Mouse (Mus musculus): ENCODE measurements around the gene 2410004B18Rik. TPM values are rescaled to one million over a fixed set of nuclear protein-coding genes. Genes with fewer than 3 reads are reported as not detected.
"Not testable (repeated sequence)": the region's sequence is repeated elsewhere in the genome, so short reads cannot be mapped to it uniquely, and the experiment has no call there.

Gene 2410004B18Rik
- 22.2 and 30.6 TPM in 2 replicates for total RNA-seq (2021)
- long read RNA-seq, experiment 1, transcript 2410004B18Rik-207 (3 exons, 724 nt), result minor isoform, 11 of 46 reads
- long read RNA-seq, experiment 1, transcript 2410004B18Rik-201 (3 exons, 1,547 nt), result major isoform, 22 of 46 reads
- long read RNA-seq, experiment 1, partial matches to known transcripts, result 1 of 46 reads
- long read RNA-seq, experiment 1, other reads (novel, unspliced or antisense), result 5 of 46 reads
- long read RNA-seq, experiment 2, transcript 2410004B18Rik-202 (4 exons, 1,644 nt), result minor isoform, 6 of 41 reads
- long read RNA-seq, experiment 2, transcript 2410004B18Rik-201 (3 exons, 1,547 nt), result major isoform, 24 of 41 reads
- long read RNA-seq, experiment 2, transcript 2410004B18Rik-207 (3 exons, 724 nt), result minor isoform, 6 of 41 reads
- long read RNA-seq, experiment 2, partial matches to known transcripts, result 0 of 41 reads
- long read RNA-seq, experiment 2, other reads (novel, unspliced or antisense), result 3 of 41 reads

DNA sequence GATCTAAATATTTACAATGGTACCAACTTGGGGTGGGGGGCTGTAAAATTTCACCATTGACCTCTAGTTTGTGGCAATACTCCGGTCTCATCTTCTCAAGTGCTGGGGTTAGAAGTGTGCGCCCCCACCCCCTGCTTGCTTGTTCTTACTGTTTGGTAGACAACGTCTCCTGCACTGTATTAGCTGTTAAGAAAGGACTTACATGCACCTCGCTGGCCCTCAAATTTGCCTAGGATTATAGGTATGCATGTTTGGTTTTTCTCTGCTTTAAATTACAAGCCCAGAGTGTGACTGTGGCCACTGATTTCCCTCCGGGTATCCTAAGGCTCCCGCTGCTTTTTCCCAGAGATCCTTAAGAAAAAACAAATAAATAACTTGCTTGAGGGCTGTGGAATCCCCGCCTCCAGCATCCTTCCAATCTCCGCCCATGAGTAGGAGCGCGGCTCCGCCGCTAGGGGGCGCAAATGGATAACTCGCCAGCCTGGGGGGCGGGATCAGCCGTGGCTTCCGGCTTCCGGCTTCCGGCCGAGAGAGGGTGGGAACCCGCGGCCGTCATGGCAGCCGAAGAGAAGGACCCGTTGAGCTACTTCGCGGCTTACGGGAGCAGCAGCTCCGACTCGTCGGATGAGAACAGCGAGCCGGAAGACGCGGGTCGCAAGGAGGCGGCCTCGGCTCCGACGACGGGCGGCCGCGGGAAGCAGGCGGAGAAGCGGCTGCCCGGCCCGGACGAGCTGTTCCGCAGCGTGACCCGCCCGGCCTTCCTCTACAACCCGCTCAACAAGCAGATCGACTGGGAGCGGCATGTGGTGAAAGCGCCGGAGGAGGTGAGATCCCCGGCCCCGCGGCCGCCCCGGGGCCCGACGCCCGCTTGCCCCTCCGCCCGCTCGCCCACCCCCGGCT lies at the start of gene 2410004B18Rik:
TSS of gene 2410004B18Rik (plus strand) at position 510 of the 900 bp plus-strand sequence.
- peak; percentile 96 for DNase-seq

DNA sequence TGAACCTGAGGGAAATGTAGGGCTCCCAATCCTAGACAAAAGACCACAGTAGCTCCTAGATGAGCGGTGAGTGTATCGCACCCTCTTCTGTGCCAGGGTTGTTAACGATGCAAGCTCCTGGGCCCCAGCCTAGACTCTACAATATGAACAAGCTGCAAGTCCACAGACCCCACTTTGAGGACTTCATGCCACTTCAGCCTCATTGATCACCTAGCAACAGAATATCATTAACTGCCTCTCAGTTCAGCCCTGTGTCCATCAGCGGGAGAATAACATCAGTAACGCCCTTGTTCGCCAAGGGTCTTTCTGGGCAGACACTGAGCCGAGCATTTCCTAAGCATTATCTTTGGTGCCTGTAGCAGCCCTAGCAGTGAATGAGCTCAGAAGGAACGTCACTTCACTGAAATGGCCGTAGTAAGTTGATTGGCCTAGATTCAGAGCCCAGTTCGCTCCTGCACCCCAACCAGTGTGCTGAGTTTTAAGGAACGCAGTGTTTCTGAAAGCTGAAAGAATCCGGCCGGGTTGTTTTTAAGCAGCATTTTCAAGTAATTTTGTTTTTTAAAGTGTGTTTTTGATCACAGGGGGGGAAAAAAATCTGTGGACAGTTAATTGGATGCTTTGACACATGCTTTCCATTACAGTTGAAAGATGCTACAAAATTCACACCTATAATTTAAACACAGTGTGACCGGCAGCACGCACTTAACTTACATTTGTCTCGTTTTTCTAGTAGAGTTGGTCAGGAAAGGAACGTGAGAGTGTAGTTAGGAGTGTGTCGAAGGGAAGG lies 47.3 kb upstream of the 2410004B18Rik start:
- DNase-seq, result no peak

GRCm38 (mm10) chr3:145892451-145892850 lies 45.4 kb upstream of the 2410004B18Rik start:
- DNase-seq, result no peak

DNA sequence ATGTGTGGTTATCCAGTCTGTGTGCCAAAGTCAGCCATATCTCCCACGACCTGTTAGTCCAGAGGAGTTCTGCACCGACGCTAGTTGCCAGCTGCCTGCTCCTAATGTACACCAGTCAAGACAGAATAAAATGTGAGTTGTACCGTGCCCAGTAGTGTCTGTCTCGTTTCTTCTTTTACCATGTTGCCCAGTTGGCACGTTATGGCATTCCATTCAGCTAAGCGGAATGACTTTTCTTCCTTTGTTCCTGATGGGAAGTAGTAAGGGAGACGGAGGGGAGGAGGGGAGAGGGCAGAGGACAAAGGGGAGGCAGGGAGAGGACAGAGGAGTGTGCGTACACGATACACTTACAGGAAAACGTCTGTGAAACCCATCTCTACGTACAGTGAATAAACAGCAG lies 43.7 kb upstream of the 2410004B18Rik start:
- DNase-seq, result no peak

DNA sequence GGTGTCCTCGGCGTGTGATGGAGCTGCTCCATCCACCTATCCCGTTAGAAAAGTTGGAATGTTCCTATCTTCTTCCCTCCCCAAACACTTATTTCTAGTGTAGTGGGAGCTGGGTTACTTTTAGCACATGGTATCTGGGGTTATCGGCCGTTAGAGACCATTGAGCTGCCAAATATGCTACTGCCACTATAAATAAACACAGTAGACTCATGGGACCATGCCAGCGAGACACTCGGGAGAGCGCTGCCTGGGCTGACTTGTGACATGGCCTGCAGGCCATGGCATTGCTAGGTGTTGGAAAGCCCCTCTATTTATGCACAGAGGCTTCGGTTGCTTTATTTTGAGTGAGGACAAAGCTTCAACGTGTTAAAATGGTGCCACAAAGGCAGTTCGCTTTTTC lies 40.1 kb upstream of the 2410004B18Rik start:
- peak; percentile 46 for DNase-seq

GRCm38 (mm10) chr3:145899832-145900231 lies 38.0 kb upstream of the 2410004B18Rik start:
- no peak for DNase-seq

DNA sequence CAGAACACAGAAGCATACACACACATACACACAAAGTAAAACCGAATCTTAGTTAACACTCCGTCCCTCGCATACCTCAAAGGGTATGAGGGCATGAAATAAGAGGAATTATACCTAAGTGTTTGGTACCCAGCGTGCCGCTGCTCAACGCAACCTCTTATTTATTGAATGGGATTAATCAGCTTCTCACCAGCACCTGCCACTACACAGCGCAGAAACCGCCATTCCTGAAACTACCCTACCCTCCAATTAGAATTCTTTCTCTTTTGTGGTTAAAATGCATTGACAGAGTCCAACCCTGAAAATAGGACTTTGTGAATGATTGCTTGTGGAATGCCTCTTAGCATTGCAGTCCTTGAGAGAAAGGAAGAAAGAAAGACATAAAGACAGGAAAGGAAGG lies 34.3 kb upstream of the 2410004B18Rik start:
- no peak for DNase-seq

- peak; percentile 76 for DNase-seq
Measured at GRCm38 (mm10) chr3:145904850-145905776, 32.7 kb upstream of the 2410004B18Rik start.

- DNase-seq, result no peak
Measured at GRCm38 (mm10) chr3:145906582-145906981, 31.2 kb upstream of the 2410004B18Rik start.

DNA sequence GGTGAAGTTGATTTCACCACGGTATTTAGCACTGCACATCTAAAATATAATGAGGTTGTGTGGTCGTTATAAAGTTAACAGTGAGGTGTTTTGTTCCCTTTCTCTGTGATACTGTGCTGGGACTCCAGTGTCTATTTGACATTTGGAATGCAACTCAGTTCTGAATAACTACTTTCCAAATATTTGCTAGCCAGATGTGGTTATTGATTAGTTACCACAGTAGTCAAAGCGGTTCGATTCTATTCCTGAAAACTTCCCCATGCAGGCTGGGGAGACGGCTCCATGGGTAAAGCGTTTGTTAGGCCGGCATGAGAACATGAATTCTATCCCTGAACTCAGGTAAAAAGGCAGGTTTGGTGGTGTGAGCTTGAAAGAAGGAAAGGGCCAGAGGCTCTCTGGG lies 25.3 kb upstream of the 2410004B18Rik start:
- DNase-seq, result no peak

DNA sequence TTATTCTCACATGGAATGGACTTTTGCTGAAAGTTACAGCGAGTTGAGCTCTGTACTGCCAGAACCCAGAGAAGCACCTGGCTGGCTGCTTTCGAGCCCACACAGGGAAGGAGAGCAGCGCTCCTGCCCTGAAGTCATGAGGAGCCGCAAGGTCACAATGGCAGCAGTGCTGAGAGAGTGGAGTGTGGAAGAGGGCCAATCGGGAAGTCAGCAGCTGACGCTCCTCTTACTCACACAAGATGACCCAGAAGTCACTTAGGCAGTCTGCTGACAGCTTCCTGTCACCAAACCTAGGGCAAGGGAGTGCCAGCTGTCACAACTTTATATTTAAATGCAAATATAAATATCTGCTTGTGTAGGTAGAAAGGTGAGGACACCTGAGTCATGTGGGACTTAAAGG lies 24.6 kb upstream of the 2410004B18Rik start:
- DNase-seq, result peak; percentile 35

DNA sequence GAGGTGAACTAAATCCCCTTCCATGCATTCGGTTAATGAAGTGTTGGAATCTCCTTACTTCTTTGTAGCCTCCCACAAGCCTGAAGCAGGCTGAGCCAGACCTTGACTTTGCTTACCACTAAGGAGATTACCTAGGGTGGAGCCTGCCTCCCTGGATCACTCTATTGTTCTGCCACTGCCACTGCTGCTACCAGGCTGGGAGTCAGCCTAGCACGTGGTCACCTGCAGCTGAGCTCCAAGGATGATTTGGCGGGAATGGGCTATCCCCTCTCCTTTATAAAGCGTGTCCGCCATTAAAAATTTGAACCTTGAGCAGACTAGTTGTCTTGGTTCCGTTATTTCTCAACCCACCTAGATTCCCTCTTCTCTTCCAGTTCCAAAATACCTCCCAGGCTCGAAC lies 23.9 kb upstream of the 2410004B18Rik start:
- DNase-seq, result not testable (repeated sequence)

GRCm38 (mm10) chr3:145916374-145916773 lies 21.4 kb upstream of the 2410004B18Rik start:
- no peak for DNase-seq

DNA sequence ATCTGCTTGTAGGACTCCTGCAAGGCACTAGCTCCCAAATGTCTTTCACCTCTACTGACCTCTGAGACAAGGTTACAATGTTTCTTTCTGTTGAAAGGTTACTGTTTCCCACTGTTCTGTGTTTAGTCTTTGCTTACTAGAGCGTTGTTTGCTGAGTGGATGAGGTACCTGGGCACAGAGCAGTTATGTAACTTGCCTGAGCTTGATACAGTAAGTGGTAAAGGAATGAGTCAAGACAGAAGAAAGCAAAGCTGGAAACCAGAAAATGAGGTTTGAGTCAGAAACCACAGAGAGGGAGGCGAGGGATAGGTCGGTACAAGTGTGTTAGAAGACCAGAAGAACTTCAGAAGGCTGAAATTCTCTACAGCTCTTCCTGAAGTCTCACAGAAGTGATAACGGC lies 21.0 kb upstream of the 2410004B18Rik start:
- DNase-seq, result no peak

DNA sequence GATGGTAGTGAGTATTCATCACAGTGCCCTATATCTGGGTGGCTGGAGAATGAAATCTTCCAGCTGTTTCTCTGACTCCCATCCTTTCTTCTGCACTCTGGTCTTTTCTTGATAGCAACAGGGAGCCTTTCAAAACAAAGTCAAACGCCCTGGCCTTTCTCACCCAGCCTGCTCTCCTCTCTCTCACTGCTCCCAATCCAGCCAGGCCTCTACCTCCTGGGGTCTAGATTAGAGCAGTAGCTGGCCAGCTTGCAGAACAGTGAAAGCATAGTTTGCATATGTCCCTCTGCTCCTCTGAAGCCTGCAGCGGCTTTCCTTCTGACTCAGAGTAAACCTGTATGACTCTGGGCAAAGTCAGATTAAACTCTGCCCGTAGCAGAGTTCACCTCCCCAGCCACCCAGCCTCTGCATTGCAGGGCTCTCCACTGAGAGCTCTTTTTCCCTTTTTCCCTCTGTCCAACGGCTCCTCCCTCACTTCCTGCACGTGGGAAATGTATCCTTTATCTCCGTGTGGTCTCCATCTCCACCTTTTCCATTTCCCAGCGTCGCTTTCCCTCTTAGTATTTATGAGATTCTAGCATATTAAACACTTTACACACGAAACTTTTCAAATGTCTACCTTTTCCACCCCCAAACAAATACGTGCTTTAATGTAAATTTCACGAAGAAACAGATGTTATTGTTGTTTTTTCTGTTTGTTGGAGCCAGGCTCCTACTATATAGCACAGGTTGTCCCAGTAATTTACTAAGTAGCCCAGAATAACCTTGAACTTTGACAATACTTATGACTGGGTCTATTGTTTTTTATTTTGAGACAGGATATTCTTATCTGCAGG lies 15.6 kb upstream of the 2410004B18Rik start, which contains the start of gene Bcl10:
TSS of gene Bcl10 (plus strand) at position 786 of the 836 bp plus-strand sequence.
- no peak for DNase-seq

- DNase-seq, result no peak
Measured at GRCm38 (mm10) chr3:145922971-145923370, 14.8 kb upstream of the 2410004B18Rik start.

DNA sequence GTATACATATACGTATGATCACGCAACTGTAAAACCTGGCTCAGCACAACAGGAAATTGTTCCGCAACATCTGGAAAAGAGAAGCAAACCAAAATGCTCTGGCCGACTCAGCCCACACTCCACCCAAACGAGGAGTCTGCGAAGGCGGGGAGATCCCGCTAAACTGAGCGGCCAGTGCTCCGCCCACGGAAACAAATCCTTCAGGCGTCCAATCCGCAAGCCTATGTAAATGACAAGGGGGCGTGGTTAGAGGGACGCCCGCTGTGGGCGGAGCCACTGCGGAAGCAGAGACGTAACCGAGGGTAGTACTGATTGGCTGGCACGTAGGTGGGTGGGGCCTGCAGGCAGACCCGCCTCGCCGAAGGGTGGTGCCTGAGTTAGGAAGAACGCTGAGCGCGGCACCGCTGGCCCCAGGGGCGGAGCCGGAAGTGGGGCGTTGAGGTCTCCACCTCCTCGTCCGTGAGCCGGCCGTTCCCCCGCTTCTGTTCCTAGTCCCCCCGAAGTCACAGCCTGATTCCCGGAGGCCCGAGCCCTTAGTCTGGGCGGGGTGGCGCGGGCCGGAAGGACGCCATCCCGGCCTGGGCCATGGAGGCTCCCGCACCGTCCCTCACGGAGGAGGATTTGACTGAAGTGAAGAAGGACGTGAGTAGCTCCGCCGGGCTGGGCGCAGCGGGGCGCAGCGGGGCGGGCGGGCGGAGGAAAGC lies 13.8 kb upstream of the 2410004B18Rik start:
- peak; percentile 100 for DNase-seq

- peak; percentile 70 for DNase-seq
Measured at GRCm38 (mm10) chr3:145924649-145925337, 13.0 kb upstream of the 2410004B18Rik start.

GRCm38 (mm10) chr3:145925506-145925905 lies 12.3 kb upstream of the 2410004B18Rik start:
- no peak for DNase-seq
